Mouse (Mus musculus): ENCODE data around the gene Serbp1.

Serbp1 gene

GRCm38 (mm10) chr6:67235649-67236048 is 2.3 kb upstream of the Serbp1 start:
- no peak for DNase-seq (ENCODE audit: low read depth, low spot score)

GRCm38 (mm10) chr6:67236491-67237234 is 1.3 kb upstream of the Serbp1 start:
- no peak for DNase-seq (ENCODE audit: low read depth, low spot score)

- DNase-seq (ENCODE audit: low read depth, low spot score) = no peak
These were observed 3.3 kb downstream of the Serbp1 start for GRCm38 (mm10) chr6:67241263-67241662.

- DNase-seq (ENCODE audit: low read depth, low spot score) = no peak
These were observed 5.9 kb downstream of the Serbp1 start for GRCm38 (mm10) chr6:67243765-67244420.

GRCm38 (mm10) chr6:67244451-67244850 is 6.5 kb downstream of the Serbp1 start:
- DNase-seq (ENCODE audit: low read depth, low spot score) = no peak

- no peak for DNase-seq (ENCODE audit: low read depth, low spot score)
These were observed 13.1 kb downstream of the Serbp1 start for GRCm38 (mm10) chr6:67251095-67251494.

GRCm38 (mm10) chr6:67264935-67265334 is 27.0 kb downstream of the Serbp1 start:
- DNase-seq (ENCODE audit: low read depth, low spot score) = no peak

- DNase-seq (ENCODE audit: low read depth, low spot score) = no peak
These were observed 28.2 kb downstream of the Serbp1 start for GRCm38 (mm10) chr6:67266159-67266657.

- DNase-seq (ENCODE audit: low read depth, low spot score) = peak; percentile 91
These were observed 28.9 kb downstream of the Serbp1 start for GRCm38 (mm10) chr6:67266664-67267407.

- DNase-seq (ENCODE audit: low read depth, low spot score) = peak; percentile 39
These were observed 29.6 kb downstream of the Serbp1 start for GRCm38 (mm10) chr6:67267408-67268244.

GRCm38 (mm10) chr6:67268245-67268612 is 30.3 kb downstream of the Serbp1 start:
- DNase-seq (ENCODE audit: low read depth, low spot score) = no peak

GRCm38 (mm10) chr6:67268983-67269382 is 31.0 kb downstream of the Serbp1 start:
- DNase-seq (ENCODE audit: low read depth, low spot score) = no peak

GRCm38 (mm10) chr6:67269459-67269858 is 31.5 kb downstream of the Serbp1 start:
- no peak for DNase-seq (ENCODE audit: low read depth, low spot score)

- no peak for DNase-seq (ENCODE audit: low read depth, low spot score)
These were observed 40.0 kb downstream of the Serbp1 start for GRCm38 (mm10) chr6:67277944-67278343.

- no peak for DNase-seq (ENCODE audit: low read depth, low spot score)
These were observed 43.7 kb downstream of the Serbp1 start for GRCm38 (mm10) chr6:67281614-67282197.

- DNase-seq (ENCODE audit: low read depth, low spot score) = no peak
These were observed 44.9 kb downstream of the Serbp1 start for GRCm38 (mm10) chr6:67282897-67283296.

GRCm38 (mm10) chr6:67292042-67292623 is 54.2 kb downstream of the Serbp1 start:
- no peak for DNase-seq (ENCODE audit: low read depth, low spot score)

GRCm38 (mm10) chr6:67296126-67296525 is 58.1 kb downstream of the Serbp1 start:
- no peak for DNase-seq (ENCODE audit: low read depth, low spot score)

GRCm38 (mm10) chr6:67298742-67299141 is 60.8 kb downstream of the Serbp1 start:
- DNase-seq (ENCODE audit: low read depth, low spot score) = no peak

GRCm38 (mm10) chr6:67300300-67300699 is 62.3 kb downstream of the Serbp1 start:
- DNase-seq (ENCODE audit: low read depth, low spot score) = no peak

GRCm38 (mm10) chr6:67300710-67301163 is 62.8 kb downstream of the Serbp1 start:
- no peak for DNase-seq (ENCODE audit: low read depth, low spot score)
